Mouse (Mus musculus) liver, embryonic 15.5 days (tissue): ENCODE measurements around the gene Spire2. TPM values are rescaled to one million over a fixed set of nuclear protein-coding genes. Genes with fewer than 3 reads are reported as not detected.

ENCODE experiments used
- ATAC-seq: fragments of 200-750 bp; cut with Nextera tagmentation; 2 replicates; pipeline ENCODE4 v1.8.0; 2017; ENCODE audit warnings: moderate number of reproducible peaks, mild to moderate bottlenecking, moderate library complexity; ENCODE audit not compliant: insufficient read depth
- H3K27ac ChIP-seq: fragments of 300-500 bp; sonication (generic); replicated peaks from 2 replicates; pipeline ENCODE4 v1.5.1; 2015; ENCODE audit warnings: mild to moderate bottlenecking, inconsistent platforms
- H3K27me3 ChIP-seq: fragments of 300-500 bp; sonication (generic); 2 replicates; pipeline ENCODE4 v1.6.1; 2015; ENCODE audit warnings: mild to moderate bottlenecking, inconsistent platforms
- H3K36me3 ChIP-seq: fragments of 300-500 bp; sonication (generic); replicated peaks from 2 replicates; pipeline ENCODE4 v1.6.1; 2015; ENCODE audit warnings: moderate library complexity, mild to moderate bottlenecking, inconsistent platforms
- H3K4me1 ChIP-seq: fragments of 300-500 bp; sonication (generic); replicated peaks from 2 replicates; pipeline ENCODE4 v1.6.1; 2015; ENCODE audit warnings: inconsistent platforms
- H3K4me2 ChIP-seq: fragments of 300-500 bp; sonication (generic); 2 replicates; pipeline ENCODE4 v1.6.1; 2015; ENCODE audit warnings: moderate library complexity, mild to moderate bottlenecking, inconsistent platforms
- H3K4me3 ChIP-seq: fragments of 300-500 bp; sonication (generic); replicated peaks from 2 replicates; pipeline ENCODE4 v1.5.1; 2015; ENCODE audit warnings: mild to moderate bottlenecking, inconsistent platforms
- H3K9ac ChIP-seq: fragments of 300-500 bp; sonication (generic); 2 replicates; pipeline ENCODE4 v1.6.1; 2015; ENCODE audit warnings: moderate library complexity, mild to moderate bottlenecking, inconsistent platforms
- H3K9me3 ChIP-seq: fragments of 300-500 bp; sonication (generic); replicated peaks from 2 replicates; pipeline ENCODE4 v1.6.1; 2016; ENCODE audit warnings: inconsistent platforms
- whole genome bisulfite sequencing: fragments of 180-500 bp; shearing (Covaris S2); methylation state at CpG from one replicate; pipeline ENCODE4 v1.1.7; 2015; ENCODE audit warnings: mixed read lengths; ENCODE audit not compliant: insufficient replicate concordance; 5-methylcytosine and 5-hydroxymethylcytosine counted together
- polyA plus RNA-seq: library from polyadenylated mRNA; unstranded; fragments of >200 nt; fragmentation: Nextera tagmentation; extraction: Ambion mirVana; gene quantifications from 2 replicates; pipeline ENCODE4 v1.2.1, GENCODE M21; 2015

Gene Spire2
- polyA plus RNA-seq, 1 experiment from 2014 or later: 3.4 TPM

GRCm38 (mm10) chr8:123382516-123382915 is 50.0 kb downstream of the Spire2 start:
- no peak overlapping the region for H3K27ac ChIP-seq
- no peaks in the 10 kb centered on the region for H3K27me3 ChIP-seq
- H3K4me1 ChIP-seq: no peaks in the 10 kb centered on the region
- H3K9ac ChIP-seq: no peak overlapping the region
- no peak for ATAC-seq
- 78% methylated on average over 8 of the region's 8 CpGs for WGBS
- no peak overlapping the region for H3K4me3 ChIP-seq
- H3K36me3 ChIP-seq: peaks cover 69% of the 10 kb centered on the region
- H3K4me2 ChIP-seq: no peak overlapping the region
- H3K9me3 ChIP-seq: no peaks in the 10 kb centered on the region

GRCm38 (mm10) chr8:123384883-123385540 is 52.5 kb downstream of the Spire2 start:
- 64% methylated on average over 9 of the region's 9 CpGs for WGBS
- H3K4me2 ChIP-seq: no peak overlapping the region
- no peak overlapping the region for H3K9ac ChIP-seq
- no peak for ATAC-seq
- no peak overlapping the region for H3K27ac ChIP-seq
- no peaks in the 10 kb centered on the region for H3K27me3 ChIP-seq
- H3K4me1 ChIP-seq: no peaks in the 10 kb centered on the region
- H3K36me3 ChIP-seq: peaks cover 88% of the 10 kb centered on the region
- no peaks in the 10 kb centered on the region for H3K9me3 ChIP-seq
- no peak overlapping the region for H3K4me3 ChIP-seq

GRCm38 (mm10) chr8:123387041-123387440 is 54.5 kb downstream of the Spire2 start:
- no peak overlapping the region for H3K4me2 ChIP-seq
- H3K4me3 ChIP-seq: no peak overlapping the region
- no peak overlapping the region for H3K9ac ChIP-seq
- H3K27me3 ChIP-seq: no peaks in the 10 kb centered on the region
- peaks cover 98% of the 10 kb centered on the region for H3K36me3 ChIP-seq
- H3K4me1 ChIP-seq: no peaks in the 10 kb centered on the region
- 69% methylated on average over 3 of the region's 3 CpGs for WGBS
- H3K27ac ChIP-seq: no peak overlapping the region
- H3K9me3 ChIP-seq: no peaks in the 10 kb centered on the region
- no peak for ATAC-seq

GRCm38 (mm10) chr8:123387801-123388200 is 55.3 kb downstream of the Spire2 start:
- no peak overlapping the region for H3K9ac ChIP-seq
- H3K36me3 ChIP-seq: peaks cover 98% of the 10 kb centered on the region
- no peak overlapping the region for H3K4me2 ChIP-seq
- 72% methylated on average over 8 of the region's 8 CpGs for WGBS
- H3K27me3 ChIP-seq: no peaks in the 10 kb centered on the region
- H3K4me3 ChIP-seq: no peak overlapping the region
- no peaks in the 10 kb centered on the region for H3K9me3 ChIP-seq
- ATAC-seq: no peak
- H3K4me1 ChIP-seq: no peaks in the 10 kb centered on the region
- H3K27ac ChIP-seq: no peak overlapping the region

- no peaks in the 10 kb centered on the region for H3K27me3 ChIP-seq
- H3K9me3 ChIP-seq: no peaks in the 10 kb centered on the region
- H3K4me1 ChIP-seq: no peaks in the 10 kb centered on the region
- no peak overlapping the region for H3K27ac ChIP-seq
- 80% methylated on average over 7 of the region's 7 CpGs for WGBS
- H3K4me3 ChIP-seq: no peak overlapping the region
- H3K4me2 ChIP-seq: no peak overlapping the region
- no peak overlapping the region for H3K9ac ChIP-seq
- peaks cover 98% of the 10 kb centered on the region for H3K36me3 ChIP-seq
- ATAC-seq: no peak
Measured at GRCm38 (mm10) chr8:123389026-123389425, 56.5 kb downstream of the Spire2 start.

GRCm38 (mm10) chr8:123398308-123398707 is 65.8 kb downstream of the Spire2 start:
- peaks cover 85% of the 10 kb centered on the region for H3K36me3 ChIP-seq

GRCm38 (mm10) chr8:123401936-123402335 is 69.4 kb downstream of the Spire2 start:
- Histone ChIP-seq H3K9me3 (no peaks in the 10 kb centered on the region), H3K4me1 (peaks cover 7% of the 10 kb centered on the region), H3K9ac (no peak overlapping the region), H3K36me3 (peaks cover 51% of the 10 kb centered on the region), H3K4me3 (no peak overlapping the region), H3K27ac (no peak overlapping the region), H3K27me3 (no peaks in the 10 kb centered on the region), H3K4me2 (no peak overlapping the region)
- no peak for ATAC-seq
- 79% methylated on average over 9 of the region's 9 CpGs for WGBS

More at GRCm38 (mm10) chr8:123398308-123398707, 65.8 kb downstream of the Spire2 start:
- ATAC-seq: no peak
- Histone ChIP-seq H3K4me1 (no peaks in the 10 kb centered on the region), H3K27me3 (no peaks in the 10 kb centered on the region), H3K4me3 (no peak overlapping the region), H3K9me3 (no peaks in the 10 kb centered on the region), H3K9ac (no peak overlapping the region), H3K27ac (no peak overlapping the region), H3K4me2 (no peak overlapping the region)
- 79% methylated on average over 13 of the region's 13 CpGs for WGBS

GRCm38 (mm10) chr8:123402730-123403326 is 70.3 kb downstream of the Spire2 start:
- Histone ChIP-seq H3K4me1 (peaks cover 16% of the 10 kb centered on the region), H3K4me3 (no peak overlapping the region), H3K36me3 (peaks cover 43% of the 10 kb centered on the region), H3K27ac (no peak overlapping the region), H3K4me2 (no peak overlapping the region), H3K9me3 (no peaks in the 10 kb centered on the region), H3K9ac (no peak overlapping the region), H3K27me3 (peaks cover 8% of the 10 kb centered on the region)
- 76% methylated on average over 9 of the region's 9 CpGs for WGBS
- no peak for ATAC-seq

- Histone ChIP-seq H3K36me3 (peaks cover 26% of the 10 kb centered on the region), H3K27ac (no peak overlapping the region), H3K4me2 (no peak overlapping the region), H3K4me1 (peaks cover 32% of the 10 kb centered on the region), H3K4me3 (no peak overlapping the region), H3K27me3 (peaks cover 20% of the 10 kb centered on the region), H3K9ac (no peak overlapping the region), H3K9me3 (no peaks in the 10 kb centered on the region)
- WGBS: 62% methylated on average over 8 of the region's 8 CpGs
- no peak for ATAC-seq
Measured at GRCm38 (mm10) chr8:123404521-123404920, 72.0 kb downstream of the Spire2 start.

GRCm38 (mm10) chr8:123406786-123407185 is 74.3 kb downstream of the Spire2 start, which contains the start of gene Mc1r:
Gene Mc1r, plus strand, starts transcription at chr8:123407107.
- Histone ChIP-seq H3K9ac (no peak within 1 kb of the TSS), H3K36me3 (peaks cover 5% of the 10 kb centered on the region; the same call in 1 of the 2 replicates), H3K4me3 (no peak within 1 kb of the TSS), H3K27ac (no peak within 1 kb of the TSS), H3K27me3 (peaks cover 43% of the 10 kb centered on the region), H3K4me2 (peak within 1 kb of the TSS; percentile 29; the same call in 1 of the 2 replicates), H3K4me1 (peaks cover 55% of the 10 kb centered on the region), H3K9me3 (no peaks in the 10 kb centered on the region)
- 7% methylated on average over 4 of the region's 4 CpGs for WGBS
- no peak for ATAC-seq

- H3K4me3 ChIP-seq: no peak overlapping the region
- no peaks in the 10 kb centered on the region for H3K36me3 ChIP-seq
- no peak overlapping the region for H3K9ac ChIP-seq
- no peaks in the 10 kb centered on the region for H3K9me3 ChIP-seq
- H3K27me3 ChIP-seq: peaks cover 51% of the 10 kb centered on the region
- 66% methylated on average over 13 of the region's 13 CpGs for WGBS
- H3K4me1 ChIP-seq: peaks cover 63% of the 10 kb centered on the region
- ATAC-seq: no peak
- H3K27ac ChIP-seq: no peak overlapping the region
- H3K4me2 ChIP-seq: no peak overlapping the region
Measured at GRCm38 (mm10) chr8:123407612-123408011, 75.1 kb downstream of the Spire2 start.
